17 mouse cellular contexts compared by ENCODE assay signal in the genomic region with DNA sequence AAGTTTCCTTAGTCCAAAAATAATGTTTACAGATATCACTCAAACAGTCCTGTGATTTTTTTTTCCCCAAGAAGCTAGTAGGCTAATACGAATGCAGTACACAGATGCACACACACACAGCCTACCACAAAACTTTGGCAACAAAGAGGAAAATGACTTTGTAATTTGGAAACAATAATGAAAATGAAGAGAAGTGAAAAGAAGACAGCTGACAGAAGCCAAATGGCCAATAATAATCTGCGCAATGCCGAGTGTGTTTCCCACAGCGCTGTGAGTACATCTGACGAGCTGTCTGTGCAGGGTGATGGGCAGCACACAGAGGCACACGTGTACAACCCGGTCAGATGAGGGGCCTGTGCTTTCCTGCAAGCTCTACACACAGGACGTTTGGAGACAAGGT.
"Had no signal": no experiment of that assay in that cellular context is flagged by ENCODE, and none has a peak within 500 bp of the region (broad histone marks: within the 10 kb centered on the region; RNA-seq: fewer than 3 reads in every experiment).

No protein-coding gene starts in this region.

- H3K9me3 ChIP-seq: liver, embryonic 13.5 days; liver, embryonic 15.5 days; lung, embryonic 15.5 days; megakaryocyte, embryonic 14.5 days; midbrain, embryonic 13.5 days; midbrain, embryonic 15.5 days; neural tube, embryonic 12.5 days; stomach, embryonic 15.5 days had no signal

- H3K9ac ChIP-seq: liver, embryonic 13.5 days; liver, embryonic 15.5 days; liver, postnatal 0 days; lung, embryonic 15.5 days; midbrain, embryonic 13.5 days; midbrain, embryonic 15.5 days; neural tube, embryonic 12.5 days; stomach, embryonic 15.5 days had no signal

- H3K36me3 ChIP-seq: lung, embryonic 15.5 days; stomach, embryonic 15.5 days had no signal

- H3K27ac ChIP-seq: liver, embryonic 13.5 days; liver, embryonic 15.5 days; lung, embryonic 15.5 days; macrophage; midbrain, embryonic 13.5 days; midbrain, embryonic 15.5 days; neural tube, embryonic 12.5 days; stomach, embryonic 15.5 days; stomach, postnatal 0 days had no signal

- DNase-seq: liver, embryonic 13.5 days; liver, postnatal 0 days; right cerebral cortex, postnatal 14 days; thymus, adult 2 months; thymus, postnatal 25 days; thymus, postnatal 4 days had no signal

- ATAC-seq: liver, postnatal 0 days; midbrain, embryonic 13.5 days; midbrain, embryonic 15.5 days had no signal

- H3K4me1 ChIP-seq: lung, embryonic 15.5 days; megakaryocyte, embryonic 14.5 days; midbrain, embryonic 13.5 days; midbrain, embryonic 15.5 days; neural tube, embryonic 12.5 days; stomach, embryonic 15.5 days had no signal

- H3K4me3 ChIP-seq: liver, embryonic 13.5 days; liver, embryonic 15.5 days; lung, embryonic 15.5 days; megakaryocyte, embryonic 14.5 days; midbrain, embryonic 13.5 days; midbrain, embryonic 15.5 days; neural tube, embryonic 12.5 days; stomach, embryonic 15.5 days had no signal

- H3K27me3 ChIP-seq: liver, embryonic 13.5 days; liver, embryonic 15.5 days; lung, embryonic 15.5 days; megakaryocyte, embryonic 14.5 days; midbrain, embryonic 13.5 days; midbrain, embryonic 15.5 days; neural tube, embryonic 12.5 days; stomach, embryonic 15.5 days had no signal

- H3K4me2 ChIP-seq: liver, embryonic 11.5 days; liver, embryonic 13.5 days; liver, embryonic 15.5 days; lung, embryonic 15.5 days; midbrain, embryonic 11.5 days; midbrain, embryonic 13.5 days; midbrain, embryonic 15.5 days; neural tube, embryonic 12.5 days; stomach, embryonic 15.5 days had no signal
